Mouse (Mus musculus): ENCODE results near the gene Mical2.

The Mical2 gene

DNA sequence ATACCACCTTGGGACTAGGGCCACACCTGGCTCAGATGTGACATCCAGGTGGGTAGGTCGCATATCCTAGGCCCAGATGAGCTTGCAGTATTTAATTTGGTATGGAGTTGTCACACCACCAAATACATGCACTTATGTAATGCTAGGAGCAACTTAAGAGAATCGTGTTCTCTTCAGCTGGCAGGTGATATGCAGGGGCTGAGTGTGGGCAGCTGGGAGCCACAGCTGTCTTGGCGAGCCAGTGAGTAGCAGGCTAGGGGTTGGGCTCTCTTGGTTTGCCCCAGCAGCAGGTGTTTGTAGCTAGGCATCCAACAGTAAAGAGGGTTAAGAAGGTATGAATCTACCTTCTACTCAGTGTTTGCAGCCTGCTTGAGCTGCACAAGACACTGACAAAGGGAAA is 49.4 kb downstream of the Mical2 start:
- DNase-seq (ENCODE audit: extremely low spot score, low spot score) = no peak

GRCm38 (mm10) chr7:112275883-112276282 is 50.2 kb downstream of the Mical2 start:
- DNase-seq (ENCODE audit: extremely low spot score, low spot score) = no peak

DNA sequence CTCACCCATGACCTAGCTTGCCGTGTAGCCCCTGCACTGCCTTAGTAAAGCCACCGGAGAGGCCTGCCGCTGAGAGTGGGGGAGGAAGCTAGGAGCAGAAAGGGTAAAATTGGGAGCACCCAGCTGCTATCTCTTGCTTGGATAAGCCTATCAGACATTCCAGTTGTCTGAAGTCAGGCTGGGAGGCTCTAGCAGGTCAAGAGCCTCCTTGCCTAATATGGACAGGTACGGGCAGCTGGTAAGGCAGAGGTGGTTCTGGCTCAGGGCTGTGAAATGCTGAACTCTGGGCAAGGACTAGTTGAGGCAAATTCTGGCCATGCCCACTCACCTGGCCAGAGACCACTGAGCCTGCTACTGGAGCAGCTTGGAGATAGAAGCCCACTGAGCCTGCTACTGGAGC is 51.2 kb downstream of the Mical2 start:
- no peak for DNase-seq (ENCODE audit: extremely low spot score, low spot score)

DNA sequence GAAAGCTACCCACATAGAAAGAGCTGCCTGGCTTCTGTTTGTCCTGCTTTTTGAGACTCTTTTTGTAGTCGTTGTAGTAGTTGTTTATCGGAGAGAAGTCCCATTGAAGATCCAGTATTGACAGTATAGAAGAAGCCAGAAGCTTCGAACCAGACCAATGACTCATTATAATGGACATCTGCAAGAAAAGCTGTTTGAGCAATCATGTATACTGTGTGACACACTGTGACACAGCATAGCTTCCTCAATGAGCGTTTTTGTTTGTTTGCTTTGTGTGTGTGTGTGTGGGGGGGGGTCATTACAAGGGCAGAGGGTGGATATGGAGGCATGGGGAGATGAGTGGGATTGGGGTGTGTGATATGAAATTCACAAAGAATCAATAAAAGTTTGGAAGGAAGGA is 53.0 kb downstream of the Mical2 start:
- DNase-seq (ENCODE audit: extremely low spot score, low spot score) = no peak

DNA sequence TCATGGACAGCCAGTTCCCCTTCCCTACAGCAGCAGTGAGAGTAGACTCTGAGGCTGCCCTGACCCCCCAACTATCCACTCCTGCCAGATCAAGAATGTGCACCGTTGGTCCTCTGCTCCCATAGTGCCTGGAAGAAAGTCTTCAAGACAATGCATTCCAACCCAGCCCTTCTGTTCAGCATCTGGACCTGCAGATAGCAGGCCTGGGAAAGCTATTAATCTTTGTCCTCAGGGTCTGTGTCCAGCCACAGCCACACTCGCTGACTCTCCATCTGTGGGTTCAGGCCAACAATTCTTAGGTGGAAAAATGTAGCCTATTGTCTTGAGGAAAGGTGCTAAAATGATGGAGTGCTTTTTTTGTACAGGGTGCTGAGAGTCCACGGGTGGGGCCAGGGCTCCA is 54.8 kb downstream of the Mical2 start:
- no peak for DNase-seq (ENCODE audit: extremely low spot score, low spot score)

- DNase-seq (ENCODE audit: extremely low spot score, low spot score) = no peak
Measured at GRCm38 (mm10) chr7:112283606-112284310, 58.1 kb downstream of the Mical2 start.

- no peak for DNase-seq (ENCODE audit: extremely low spot score, low spot score)
Measured at GRCm38 (mm10) chr7:112285573-112285972, 59.9 kb downstream of the Mical2 start.

DNA sequence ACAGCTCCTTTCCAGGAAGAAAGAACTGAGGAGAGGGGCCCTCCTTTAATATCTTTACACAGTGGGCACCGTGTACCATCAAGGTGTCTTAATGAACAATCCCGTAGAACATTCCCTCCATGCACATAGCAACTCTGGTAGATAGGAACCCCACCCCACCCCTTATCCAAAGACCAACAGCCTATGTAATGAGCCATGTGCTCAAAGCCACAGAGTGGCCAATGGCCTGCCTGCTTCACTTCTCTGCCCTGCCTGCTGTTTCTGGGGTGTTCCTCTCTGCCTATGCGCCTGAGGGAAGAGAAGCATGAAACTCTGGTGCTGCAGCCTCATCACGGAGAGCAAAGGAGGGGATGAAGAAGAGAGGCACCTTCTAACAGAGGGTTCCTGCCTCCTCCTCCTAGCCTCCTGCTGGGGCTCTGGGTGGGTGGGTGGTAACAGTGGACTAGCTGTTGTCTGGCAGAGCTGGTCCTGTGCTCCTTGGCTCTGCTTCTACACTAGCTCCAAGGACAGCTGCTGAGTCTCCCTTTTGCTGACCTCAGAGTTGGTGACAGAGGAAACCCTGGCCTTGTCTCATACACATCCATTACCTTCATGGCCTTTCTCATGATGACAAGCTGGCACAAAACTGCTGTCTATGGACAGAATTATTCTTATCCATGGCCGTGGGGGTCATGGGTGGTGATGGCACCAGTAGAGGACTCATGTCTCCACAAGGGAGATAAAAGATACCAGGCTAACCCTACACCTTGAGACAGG is 62.9 kb downstream of the Mical2 start:
- no peak for DNase-seq (ENCODE audit: extremely low spot score, low spot score)

GRCm38 (mm10) chr7:112289514-112289913 is 63.9 kb downstream of the Mical2 start:
- no peak for DNase-seq (ENCODE audit: extremely low spot score, low spot score)

- no peak for DNase-seq (ENCODE audit: extremely low spot score, low spot score)
Measured at GRCm38 (mm10) chr7:112289990-112290389, 64.3 kb downstream of the Mical2 start.

- no peak for DNase-seq (ENCODE audit: extremely low spot score, low spot score)
Measured at GRCm38 (mm10) chr7:112293456-112294104, 67.9 kb downstream of the Mical2 start.

DNA sequence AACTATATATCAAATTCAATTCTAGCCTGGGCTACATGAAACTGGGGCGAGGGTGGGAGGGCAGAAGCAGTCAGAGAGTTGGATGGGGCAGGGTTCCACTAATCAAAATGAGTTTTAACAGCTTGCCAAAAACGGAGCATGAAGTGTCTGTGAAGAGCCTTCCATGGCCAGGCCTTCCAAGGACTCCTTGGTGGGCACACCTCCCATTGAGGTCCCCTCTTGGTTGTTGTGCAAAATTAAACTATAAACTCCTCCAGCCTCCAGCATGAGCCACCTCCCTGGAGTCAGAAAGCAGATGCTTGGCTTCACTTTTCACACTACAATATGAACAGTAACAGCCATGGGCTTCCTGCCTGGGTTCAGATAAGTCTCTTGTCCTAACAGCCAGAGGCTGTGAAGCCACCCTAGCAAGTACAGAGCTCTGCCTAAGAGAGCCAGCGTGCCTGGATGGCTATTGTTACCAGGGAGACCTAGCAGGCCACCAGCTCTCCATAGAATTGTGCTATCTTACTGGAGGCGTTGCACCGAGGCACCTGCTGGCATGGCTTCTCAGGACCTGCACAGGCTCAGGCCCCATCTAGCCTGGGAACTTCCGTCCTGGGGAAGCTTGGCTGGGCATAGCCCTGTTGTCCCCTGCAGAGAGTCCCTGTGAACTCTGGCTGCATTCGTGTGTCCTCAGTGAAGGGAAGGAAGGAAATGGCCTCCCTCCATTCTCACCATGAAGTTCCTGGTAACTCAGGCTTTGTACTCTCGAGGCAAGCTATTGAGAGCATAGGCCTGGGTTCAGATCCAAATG is 70.0 kb downstream of the Mical2 start:
- DNase-seq (ENCODE audit: extremely low spot score, low spot score) = no peak

GRCm38 (mm10) chr7:112298032-112298431 is 72.4 kb downstream of the Mical2 start:
- no peak for DNase-seq (ENCODE audit: extremely low spot score, low spot score)

DNA sequence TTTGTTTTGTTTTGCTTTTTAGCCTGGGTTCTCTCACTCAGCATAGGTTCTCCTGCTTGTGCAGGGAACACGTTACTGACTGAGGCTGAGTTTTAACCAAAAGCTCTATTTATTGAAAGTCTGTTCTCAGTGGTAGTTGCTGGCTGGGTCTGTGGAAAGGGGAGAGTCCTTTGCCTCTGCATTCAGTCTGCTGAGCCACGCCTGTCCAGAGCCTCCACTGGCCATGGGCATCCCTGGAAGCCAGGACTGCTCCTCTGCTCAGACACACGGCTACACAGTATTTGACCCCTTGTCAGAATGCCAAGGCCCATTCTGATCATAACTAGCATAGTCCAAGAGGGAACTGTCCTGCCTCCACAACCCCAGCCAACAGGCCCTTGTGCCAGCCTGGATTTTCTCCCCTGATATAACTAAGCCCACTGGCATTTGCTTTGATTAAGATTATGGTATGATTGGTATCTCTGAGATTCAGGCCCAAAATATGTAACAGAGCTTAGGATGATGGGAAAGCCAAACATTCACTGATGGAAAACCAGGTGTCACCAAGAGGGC is 73.3 kb downstream of the Mical2 start:
- DNase-seq (ENCODE audit: extremely low spot score, low spot score) = no peak

DNA sequence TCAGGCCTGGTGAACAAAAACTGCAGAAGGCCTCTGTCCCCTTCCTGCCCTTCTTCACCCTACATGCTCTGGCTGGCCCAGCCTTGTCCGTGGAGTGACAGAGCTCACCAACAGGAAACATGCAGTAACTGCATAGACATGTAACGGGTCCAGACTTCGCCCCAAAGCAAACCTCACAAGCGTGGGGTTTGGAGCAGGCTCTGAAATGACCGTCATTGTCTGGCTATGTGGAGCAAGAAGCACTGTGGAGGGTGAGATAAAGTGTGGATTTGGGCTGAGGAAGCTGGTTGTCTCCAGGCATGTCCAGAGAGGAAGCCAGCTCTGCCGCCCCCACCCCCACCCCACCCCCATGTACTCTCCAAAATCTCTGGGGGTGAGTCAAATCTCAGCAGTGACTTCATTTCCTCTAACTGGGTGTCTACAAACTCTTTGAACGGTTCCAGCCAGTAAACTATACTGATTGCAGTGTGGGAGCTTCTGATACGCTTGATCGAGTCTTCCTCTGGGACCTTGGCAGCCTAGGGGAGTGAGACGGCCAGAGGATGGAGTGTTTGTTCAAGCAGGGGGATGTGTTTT is 74.0 kb downstream of the Mical2 start:
- DNase-seq (ENCODE audit: extremely low spot score, low spot score) = no peak

GRCm38 (mm10) chr7:112300141-112300540 is 74.5 kb downstream of the Mical2 start:
- DNase-seq (ENCODE audit: extremely low spot score, low spot score) = no peak

GRCm38 (mm10) chr7:112301052-112301451 is 75.4 kb downstream of the Mical2 start:
- no peak for DNase-seq (ENCODE audit: extremely low spot score, low spot score)

DNA sequence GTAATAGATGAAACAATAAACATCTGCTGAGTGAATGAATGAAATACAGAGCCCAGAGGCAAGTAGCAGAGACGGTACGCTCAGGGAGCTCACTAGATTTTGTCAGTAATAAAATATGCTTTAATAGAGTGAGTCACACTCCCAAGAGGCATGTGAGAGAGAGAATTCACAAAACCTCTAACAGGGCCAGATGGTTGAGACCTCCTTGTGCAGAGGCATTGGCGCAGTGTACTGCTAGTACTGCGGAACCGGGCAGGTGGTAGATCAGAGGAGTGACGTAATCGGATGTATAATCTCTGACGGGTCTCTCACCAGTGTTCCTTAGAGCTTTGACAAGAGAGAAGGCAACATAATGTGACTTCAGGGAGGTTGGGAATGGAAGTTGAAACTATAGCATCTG is 78.7 kb downstream of the Mical2 start:
- no peak for DNase-seq (ENCODE audit: extremely low spot score, low spot score)

DNA sequence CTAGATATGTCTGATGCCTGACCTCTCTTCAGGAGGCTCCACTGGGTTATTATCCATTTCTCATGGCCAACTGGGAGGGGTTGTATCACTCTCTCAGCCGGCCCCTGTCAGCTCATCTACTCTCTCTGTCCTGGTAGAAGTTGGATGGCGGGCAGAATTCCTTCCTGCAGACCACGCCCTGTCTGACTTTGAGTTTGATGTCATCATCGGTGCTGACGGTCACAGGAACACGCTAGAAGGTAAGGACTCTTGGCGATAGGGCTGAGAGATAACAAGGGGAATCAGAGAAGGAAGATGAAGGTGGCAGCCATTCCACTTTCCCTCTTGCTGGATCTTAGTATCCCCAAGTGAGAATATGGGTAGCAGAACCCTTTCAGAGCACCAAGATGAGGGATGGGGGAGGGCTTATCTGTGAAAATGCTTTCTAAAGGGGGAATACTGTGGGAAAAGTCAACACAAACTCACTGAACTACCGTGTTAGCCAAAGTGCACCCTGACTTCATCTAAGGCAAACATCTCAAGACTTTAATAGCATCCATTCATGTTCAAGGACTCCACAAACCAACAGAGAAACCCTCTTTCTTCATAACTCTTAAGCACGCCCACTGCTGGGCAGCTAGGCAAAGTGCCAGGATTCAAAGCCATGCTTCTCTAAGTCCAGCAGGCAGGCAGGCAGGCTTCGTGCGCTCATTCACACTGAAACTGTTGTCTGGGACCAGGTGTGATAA is 83.8 kb downstream of the Mical2 start:
- no peak for DNase-seq (ENCODE audit: extremely low spot score, low spot score)

GRCm38 (mm10) chr7:112310017-112310360 is 84.3 kb downstream of the Mical2 start:
- DNase-seq (ENCODE audit: extremely low spot score, low spot score) = no peak

Measured in neural tube, embryonic 10.5 days (tissue).